In the genomic region with DNA sequence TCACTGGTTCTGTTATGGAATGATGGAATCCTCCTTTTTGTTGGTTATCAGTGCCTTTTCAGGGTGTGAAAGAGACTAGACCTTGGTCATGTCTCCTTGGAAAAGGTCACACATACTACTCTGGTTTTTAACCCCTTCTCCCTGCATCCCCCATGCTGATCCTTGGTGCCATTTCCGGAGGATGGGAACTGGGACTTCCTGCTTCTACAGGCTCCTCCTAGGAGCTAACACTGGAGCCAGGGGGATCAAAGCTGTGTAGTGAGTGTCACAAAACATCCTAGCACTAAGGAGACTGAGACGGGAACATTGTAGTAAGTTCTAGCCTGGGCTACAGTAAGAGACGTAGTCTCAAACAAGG, we compare ENCODE assay signal across 8 mouse cellular contexts. TPM values are rescaled to one million over a fixed set of nuclear protein-coding genes. Genes with fewer than 3 reads are reported as not detected.
DNase-seq lines count a peak whose midpoint lies in the region; ATAC-seq and TF ChIP-seq lines count a peak whose summit lies in the region.

No protein-coding gene starts in this region.

- ATAC-seq in kidney, postnatal 0 days (replicated peaks; ENCODE audit: low FRiP score, low read depth): no peak; the same call in 1 of the 2 replicates
- ATAC-seq in embryonic facial prominence, embryonic 14.5 days (ENCODE audit: low read depth): peak; percentile 20
- peak; percentile 46 for ATAC-seq in hindbrain, embryonic 15.5 days (ENCODE audit: low FRiP score, low read depth)
- ATAC-seq in midbrain, embryonic 16.5 days: peak; percentile 69

- DNase-seq in kidney, postnatal 0 days (ENCODE audit: low spot score): no peak
- DNase-seq in kidney, postnatal 4 days: no peak
- DNase-seq in embryonic facial prominence, embryonic 14.5 days (ENCODE audit: low spot score): no peak
- no peak for DNase-seq in layer of hippocampus, postnatal 14 days (ENCODE audit: low spot score in 2 of 2)
- no peak for DNase-seq in retina, postnatal 1 day
- no peak for DNase-seq in adrenal gland, postnatal 14 days

- 7% methylated on average over 3 of the region's 3 CpGs for WGBS in kidney, postnatal 0 days
- 8% methylated on average over 3 of the region's 3 CpGs for WGBS in embryonic facial prominence, embryonic 14.5 days
- WGBS in hindbrain, embryonic 15.5 days: 2% methylated on average over 3 of the region's 3 CpGs
- 1% methylated on average over 3 of the region's 3 CpGs for WGBS in midbrain, embryonic 16.5 days

- TF ChIP-seq CTCF in kidney, postnatal 0 days (IDR thresholded peaks at IDR 0.05; ENCODE audit: low read depth): no peak

- H3K9ac ChIP-seq in kidney, postnatal 0 days (ENCODE audit: low read depth, low read length): peak overlapping the region; percentile 79; the same call in 1 of the 2 replicates
- H3K9ac ChIP-seq in embryonic facial prominence, embryonic 14.5 days (ENCODE audit: low read depth, low read length): peak overlapping the region; percentile 61; the same call in 1 of the 2 replicates
- peak overlapping the region; percentile 64; the same call in 1 of the 2 replicates for H3K9ac ChIP-seq in hindbrain, embryonic 15.5 days
- H3K9ac ChIP-seq in midbrain, embryonic 16.5 days (ENCODE audit: low read depth, low read length): peak overlapping the region; percentile 78

- peak overlapping the region; percentile 96 for H3K27ac ChIP-seq in kidney, postnatal 0 days
- H3K27ac ChIP-seq in embryonic facial prominence, embryonic 14.5 days (replicated peaks; ENCODE audit: low read depth, low read length): peak overlapping the region; percentile 91
- H3K27ac ChIP-seq in hindbrain, embryonic 15.5 days (replicated peaks): peak overlapping the region; percentile 98
- peak overlapping the region; percentile 98 for H3K27ac ChIP-seq in midbrain, embryonic 16.5 days (ENCODE audit: low read length)

- no peaks in the 10 kb centered on the region for H3K9me3 ChIP-seq in kidney, postnatal 0 days (replicated peaks; ENCODE audit: low read length)
- no peaks in the 10 kb centered on the region for H3K9me3 ChIP-seq in embryonic facial prominence, embryonic 14.5 days (ENCODE audit: control insufficient read depth, low read length)
- no peaks in the 10 kb centered on the region for H3K9me3 ChIP-seq in hindbrain, embryonic 15.5 days
- no peaks in the 10 kb centered on the region for H3K9me3 ChIP-seq in midbrain, embryonic 16.5 days (replicated peaks; ENCODE audit: control insufficient read depth, low read length, poor library complexity, severe bottlenecking)

- H3K4me3 ChIP-seq in kidney, postnatal 0 days (replicated peaks; ENCODE audit: low read depth, low read length): no peak overlapping the region
- peak overlapping the region; percentile 18 for H3K4me3 ChIP-seq in embryonic facial prominence, embryonic 14.5 days (ENCODE audit: low read depth, low read length)
- peak overlapping the region; percentile 30 for H3K4me3 ChIP-seq in hindbrain, embryonic 15.5 days
- H3K4me3 ChIP-seq in midbrain, embryonic 16.5 days (ENCODE audit: low read depth, low read length): peak overlapping the region; percentile 31

- no peaks in the 10 kb centered on the region for H3K27me3 ChIP-seq in kidney, postnatal 0 days (ENCODE audit: insufficient read depth, low read length)
- no peaks in the 10 kb centered on the region for H3K27me3 ChIP-seq in embryonic facial prominence, embryonic 14.5 days (replicated peaks; ENCODE audit: control insufficient read depth, insufficient read depth, low read length)
- H3K27me3 ChIP-seq in hindbrain, embryonic 15.5 days: no peaks in the 10 kb centered on the region
- no peaks in the 10 kb centered on the region for H3K27me3 ChIP-seq in midbrain, embryonic 16.5 days (ENCODE audit: control insufficient read depth, insufficient read depth, low read depth, low read length)

- H3K36me3 ChIP-seq in kidney, postnatal 0 days (ENCODE audit: insufficient read depth, low read length): no peaks in the 10 kb centered on the region
- H3K36me3 ChIP-seq in embryonic facial prominence, embryonic 14.5 days (ENCODE audit: control insufficient read depth, insufficient read depth, low read length): no peaks in the 10 kb centered on the region
- H3K36me3 ChIP-seq in hindbrain, embryonic 15.5 days: no peaks in the 10 kb centered on the region
- H3K36me3 ChIP-seq in midbrain, embryonic 16.5 days (ENCODE audit: control insufficient read depth, insufficient read depth, low read length): no peaks in the 10 kb centered on the region

- H3K4me1 ChIP-seq in kidney, postnatal 0 days (replicated peaks; ENCODE audit: insufficient read depth, low read length): 0 out of 2 replicates have a peak, but pooled peaks cover 3% of the 10 kb centered on the region
- H3K4me1 ChIP-seq in embryonic facial prominence, embryonic 14.5 days (ENCODE audit: control insufficient read depth, insufficient read depth, low read length): no peaks in the 10 kb centered on the region
- H3K4me1 ChIP-seq in hindbrain, embryonic 15.5 days (replicated peaks): peaks cover 9% of the 10 kb centered on the region; the same call in 1 of the 2 replicates
- 0 out of 2 replicates have a peak, but pooled peaks cover 2% of the 10 kb centered on the region for H3K4me1 ChIP-seq in midbrain, embryonic 16.5 days (ENCODE audit: control insufficient read depth, insufficient read depth, low read length)

- H3K4me2 ChIP-seq in kidney, postnatal 0 days (ENCODE audit: low read length): peak overlapping the region; percentile 48
- H3K4me2 ChIP-seq in embryonic facial prominence, embryonic 14.5 days (ENCODE audit: low read depth, low read length): peak overlapping the region; percentile 46
- H3K4me2 ChIP-seq in hindbrain, embryonic 15.5 days: peak overlapping the region; percentile 51
- peak overlapping the region; percentile 56 for H3K4me2 ChIP-seq in midbrain, embryonic 16.5 days (ENCODE audit: low read length)

RNA-seq across cellular contexts. Expression of gene Arl4d, which starts 7.8 kb away (rescaled TPM):
- polyA plus RNA-seq in kidney, postnatal 0 days (2015; fragmentation: Nextera tagmentation; extraction: Ambion mirVana): 7.0 and 7.9 TPM in 2 replicates
- polyA plus RNA-seq in embryonic facial prominence, embryonic 14.5 days (2014; fragmentation: Nextera tagmentation; extraction: Ambion mirVana): 4.2 and 4.7 TPM in 2 replicates
- 5.6 and 7.6 TPM in 2 replicates for polyA plus RNA-seq in hindbrain, embryonic 15.5 days (2015; fragmentation: Nextera tagmentation; extraction: Ambion mirVana)
- polyA plus RNA-seq in midbrain, embryonic 16.5 days (2015; fragmentation: Nextera tagmentation; extraction: Ambion mirVana): 6.2 and 6.8 TPM in 2 replicates
- total RNA-seq in layer of hippocampus, postnatal 14 days (2021): 10 to 100 TPM; 12.6 to 14.2 TPM
- total RNA-seq in adrenal gland, postnatal 14 days (2021): 12.6 and 15.6 TPM in 2 replicates

RNA-seq across cellular contexts. Expression of gene Rdm1, which starts 30.5 kb away (rescaled TPM):
- polyA plus RNA-seq in kidney, postnatal 0 days (2015; fragmentation: Nextera tagmentation; extraction: Ambion mirVana): 30.9 and 37.6 TPM in 2 replicates
- 34.9 and 39.4 TPM in 2 replicates for polyA plus RNA-seq in embryonic facial prominence, embryonic 14.5 days (2014; fragmentation: Nextera tagmentation; extraction: Ambion mirVana)
- polyA plus RNA-seq in hindbrain, embryonic 15.5 days (2015; fragmentation: Nextera tagmentation; extraction: Ambion mirVana): 17.9 and 19.8 TPM in 2 replicates
- polyA plus RNA-seq in midbrain, embryonic 16.5 days (2015; fragmentation: Nextera tagmentation; extraction: Ambion mirVana): 10.6 and 10.7 TPM in 2 replicates
- total RNA-seq in layer of hippocampus, postnatal 14 days (2021): 1 to 10 TPM; 4.7 to 6.3 TPM
- 22.9 and 26.6 TPM in 2 replicates for total RNA-seq in adrenal gland, postnatal 14 days (2021)

RNA-seq across cellular contexts. Expression of gene Gm11634, which starts 58.5 kb away (rescaled TPM):
- polyA plus RNA-seq in kidney, postnatal 0 days (2015; fragmentation: Nextera tagmentation; extraction: Ambion mirVana): 0.37 TPM in 1 of 2 replicates, not detected in the other
- polyA plus RNA-seq in embryonic facial prominence, embryonic 14.5 days (2014; fragmentation: Nextera tagmentation; extraction: Ambion mirVana): not detected in 2 replicates
- polyA plus RNA-seq in hindbrain, embryonic 15.5 days (2015; fragmentation: Nextera tagmentation; extraction: Ambion mirVana): not detected in 2 replicates
- polyA plus RNA-seq in midbrain, embryonic 16.5 days (2015; fragmentation: Nextera tagmentation; extraction: Ambion mirVana): not detected in 2 replicates
- total RNA-seq in layer of hippocampus, postnatal 14 days (2021): not detected
- total RNA-seq in adrenal gland, postnatal 14 days (2021): not detected in 2 replicates
